Mouse (Mus musculus): ENCODE measurements around the gene Fars2.

The Fars2 gene

GRCm38 (mm10) chr13:36117143-36118014, at the start of gene Fars2, which contains the start of gene Lyrm4:
Gene Fars2, plus strand, starts transcription at chr13:36117412.
Gene Lyrm4, minus strand, starts transcription at chr13:36117526.
- DNase-seq, result peak; percentile 97 to 98

GRCm38 (mm10) chr13:36074484-36074883, 42.7 kb upstream of the Fars2 start:
- no peak for DNase-seq

GRCm38 (mm10) chr13:36081591-36081990, 35.6 kb upstream of the Fars2 start:
- DNase-seq, result no peak

- no peak for DNase-seq
Observed at GRCm38 (mm10) chr13:36084701-36085100, 32.5 kb upstream of the Fars2 start.

GRCm38 (mm10) chr13:36085971-36086370, 31.2 kb upstream of the Fars2 start:
- DNase-seq, result no peak

GRCm38 (mm10) chr13:36086608-36087391, 30.4 kb upstream of the Fars2 start:
- DNase-seq, result no peak

- no peak for DNase-seq
Observed at GRCm38 (mm10) chr13:36087427-36087826, 29.8 kb upstream of the Fars2 start.

GRCm38 (mm10) chr13:36088168-36088567, 29.0 kb upstream of the Fars2 start:
- DNase-seq, result no peak

GRCm38 (mm10) chr13:36096684-36097383, 20.4 kb upstream of the Fars2 start:
- no peak for DNase-seq

GRCm38 (mm10) chr13:36105591-36105990, 11.6 kb upstream of the Fars2 start:
- DNase-seq, result peak; percentile 73 to 76

- no peak for DNase-seq
Observed at GRCm38 (mm10) chr13:36108528-36108927, 8.7 kb upstream of the Fars2 start.

GRCm38 (mm10) chr13:36111331-36111730, 5.9 kb upstream of the Fars2 start:
- DNase-seq, result no peak

GRCm38 (mm10) chr13:36113181-36113580, 4.0 kb upstream of the Fars2 start:
- no peak for DNase-seq

- DNase-seq, result peak; percentile 53 to 62
Observed at GRCm38 (mm10) chr13:36116520-36117142, 581 bp upstream of the Fars2 start.

- DNase-seq, result no peak
Observed at GRCm38 (mm10) chr13:36119684-36120083, 2.5 kb downstream of the Fars2 start.

GRCm38 (mm10) chr13:36120606-36121005, 3.4 kb downstream of the Fars2 start:
- DNase-seq, result no peak

- peak; percentile 55 to 64 for DNase-seq
Observed at GRCm38 (mm10) chr13:36129360-36130054, 12.3 kb downstream of the Fars2 start.

- DNase-seq, result no peak
Observed at GRCm38 (mm10) chr13:36131401-36131800, 14.2 kb downstream of the Fars2 start.

GRCm38 (mm10) chr13:36131992-36132649, 14.9 kb downstream of the Fars2 start:
- no peak for DNase-seq

- DNase-seq, result no peak
Observed at GRCm38 (mm10) chr13:36139703-36140102, 22.5 kb downstream of the Fars2 start.

GRCm38 (mm10) chr13:36140247-36141016, 23.2 kb downstream of the Fars2 start:
- DNase-seq, result no peak
